Mouse (Mus musculus) small intestine, adult 2 months (tissue): ENCODE data around the gene Tulp4.

ENCODE experiments used
- CTCF ChIP-seq: fragments of 200-500 bp; IDR thresholded peaks from 2 replicates; pipeline ENCODE4 v1.5.1; 2012; ENCODE audit warnings: low read depth, mild to moderate bottlenecking, control low read depth, inconsistent platforms, low read length, moderate library complexity, mixed read lengths; ENCODE audit not compliant: insufficient replicate concordance, insufficient read length; ENCODE audit errors: extremely low read depth
- POLR2A ChIP-seq: fragments of 200-500 bp; IDR thresholded peaks from 2 replicates; pipeline ENCODE4 v1.6.1; 2012; ENCODE audit warnings: low read depth, mild to moderate bottlenecking, control low read depth, inconsistent platforms, low read length, moderate library complexity

GRCm38 (mm10) chr17:6125441-6125840, 19.2 kb downstream of the Tulp4 start:
- TF ChIP-seq CTCF (no peak), POLR2A (no peak)
